Mouse (Mus musculus): ENCODE data around the gene Robo3. TPM values are rescaled to one million over a fixed set of nuclear protein-coding genes. Genes with fewer than 3 reads are reported as not detected.

The Robo3 gene
- 0.07 TPM in 1 of 2 replicates, not detected in the other for polyA plus RNA-seq (2015; fragmentation: Nextera tagmentation; extraction: Ambion mirVana)

DNA sequence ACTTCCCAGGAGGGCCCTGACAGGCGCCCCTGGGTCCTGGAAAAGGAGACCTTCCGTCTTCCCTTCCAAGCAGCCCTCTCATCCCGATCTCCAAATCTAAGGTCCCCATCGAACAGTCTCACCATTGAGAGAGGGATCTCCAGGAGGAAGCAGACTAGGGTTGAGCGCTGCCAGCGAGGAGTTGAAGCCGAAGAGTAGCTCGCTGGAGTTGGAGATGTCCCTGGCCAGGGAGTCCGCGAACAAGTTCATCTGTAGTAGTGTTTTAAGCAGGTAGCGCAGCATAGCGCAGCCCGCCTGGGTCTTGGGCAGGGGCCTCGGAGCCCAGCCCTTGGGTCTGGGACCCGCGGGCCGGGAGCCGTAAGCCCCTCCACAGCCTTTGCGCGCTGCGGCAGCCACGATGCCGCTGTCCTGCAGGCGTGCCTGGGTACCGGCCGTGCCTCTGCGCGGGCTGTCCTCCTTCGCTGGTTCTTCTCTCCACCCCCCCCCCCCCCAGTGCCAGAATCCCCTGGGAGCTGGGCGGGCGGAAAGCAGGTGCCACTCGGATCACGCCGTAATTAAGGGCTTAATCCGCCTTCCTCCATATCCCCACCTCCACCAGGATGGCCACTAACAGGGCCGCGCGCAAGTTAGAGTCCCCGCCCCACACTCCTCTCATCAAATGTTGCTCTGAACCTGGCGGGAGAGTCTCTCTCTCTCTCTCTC lies at the start of gene Robo3:
Gene Robo3, minus strand, starts transcription at position 527 of the 702 bp plus-strand sequence.

DNA sequence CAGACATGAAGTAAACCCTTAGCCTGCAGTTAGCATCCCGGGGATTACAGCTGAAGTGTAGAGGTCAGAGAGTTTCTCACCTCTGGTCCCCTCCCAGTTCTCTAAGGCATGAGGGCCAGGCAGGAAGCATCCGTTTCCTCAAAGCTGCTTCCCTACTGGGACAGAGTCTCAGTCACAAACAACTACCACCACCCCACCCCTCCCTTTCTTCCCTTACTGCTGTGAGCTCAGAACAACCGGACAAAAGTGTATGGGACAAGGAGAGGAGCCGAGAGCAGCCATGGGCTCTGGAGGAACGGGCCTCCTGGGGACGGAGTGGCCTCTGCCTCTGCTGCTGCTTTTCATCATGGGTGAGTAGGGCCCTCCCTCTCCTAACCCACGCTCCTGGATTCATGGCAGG lies 31.2 kb downstream of the Robo3 start, which contains the start of gene Robo4:
Gene Robo4, plus strand, starts transcription at position 96 of the 400 bp plus-strand sequence.

DNA sequence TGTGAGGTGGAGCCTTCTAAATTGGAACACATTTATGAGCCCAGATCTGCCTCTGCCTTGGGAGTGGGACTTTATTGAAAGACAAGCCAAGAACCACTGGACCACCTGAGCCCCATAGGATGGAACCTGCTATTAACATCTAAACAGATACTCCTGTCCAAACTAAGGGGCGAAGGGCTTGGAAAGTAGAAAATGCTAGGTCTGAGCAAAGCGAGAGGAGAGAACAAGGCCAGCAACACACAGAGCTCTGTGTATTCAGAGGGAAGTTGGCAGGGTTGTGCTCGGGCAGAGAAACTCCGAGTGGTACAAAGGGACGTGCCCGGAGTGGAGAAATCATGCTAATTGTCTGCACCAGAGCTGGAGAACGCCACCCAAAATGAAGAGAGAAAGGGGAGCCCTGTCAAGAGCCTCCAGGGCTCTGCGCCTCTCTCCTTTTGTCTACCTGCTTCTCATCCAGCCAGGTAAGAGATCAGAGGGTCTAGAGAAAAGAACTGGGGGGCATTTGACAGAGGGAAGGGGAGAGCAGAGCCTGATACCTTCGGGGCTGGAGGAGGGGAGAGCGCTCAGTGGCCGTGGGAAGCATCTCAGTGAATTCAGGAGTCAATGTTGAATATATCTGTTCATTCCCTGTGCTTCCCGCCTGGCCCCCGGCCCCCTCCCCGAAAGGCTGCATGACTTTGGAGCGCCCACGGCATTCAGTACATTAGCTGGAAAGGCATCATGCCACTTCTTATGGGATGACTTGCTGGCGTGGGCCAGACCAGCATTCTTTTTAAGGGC lies 65.6 kb downstream of the Robo3 start, which contains the start of gene Hepacam:
Gene Hepacam, plus strand, starts transcription at position 51 of the 780 bp plus-strand sequence.

Other genes starting within 250 kb of the Robo3 start
- 12.1 and 12.9 TPM in 2 replicates for gene Tmem218, start 225.0 kb downstream of the Robo3 start, polyA plus RNA-seq (2015; fragmentation: Nextera tagmentation; extraction: Ambion mirVana)
- 4.1 and 12.1 TPM in 2 replicates for gene Slc37a2, start 177.5 kb downstream of the Robo3 start, polyA plus RNA-seq (2015; fragmentation: Nextera tagmentation; extraction: Ambion mirVana)
- gene Ccdc15, start 84.8 kb downstream of the Robo3 start, polyA plus RNA-seq (2015; fragmentation: Nextera tagmentation; extraction: Ambion mirVana), result 2.6 and 3.5 TPM in 2 replicates
- 0.16 and 0.39 TPM in 2 replicates for gene Hepacam, start 65.9 kb downstream of the Robo3 start, polyA plus RNA-seq (2015; fragmentation: Nextera tagmentation; extraction: Ambion mirVana)
- gene Robo4, start 31.3 kb downstream of the Robo3 start, polyA plus RNA-seq (2015; fragmentation: Nextera tagmentation; extraction: Ambion mirVana), result 4.3 and 11.5 TPM in 2 replicates
- gene Msantd2, start 56.1 kb upstream of the Robo3 start, polyA plus RNA-seq (2015; fragmentation: Nextera tagmentation; extraction: Ambion mirVana), result 10.8 and 11.0 TPM in 2 replicates
- gene Esam, start 94.8 kb upstream of the Robo3 start, polyA plus RNA-seq (2015; fragmentation: Nextera tagmentation; extraction: Ambion mirVana), result 23.6 and 44.6 TPM in 2 replicates
- gene Vsig2, start 106.0 kb upstream of the Robo3 start, polyA plus RNA-seq (2015; fragmentation: Nextera tagmentation; extraction: Ambion mirVana), result 0.92 and 3.2 TPM in 2 replicates
- 2.0 and 3.4 TPM in 2 replicates for gene Nrgn, start 119.7 kb upstream of the Robo3 start, polyA plus RNA-seq (2015; fragmentation: Nextera tagmentation; extraction: Ambion mirVana)
- gene Siae, start 122.5 kb upstream of the Robo3 start, polyA plus RNA-seq (2015; fragmentation: Nextera tagmentation; extraction: Ambion mirVana), result 12.8 and 18.8 TPM in 2 replicates
- 11.5 and 18.5 TPM in 2 replicates for gene Spa17, start 180.5 kb upstream of the Robo3 start, polyA plus RNA-seq (2015; fragmentation: Nextera tagmentation; extraction: Ambion mirVana)
- gene Tbrg1, start 224.1 kb upstream of the Robo3 start, polyA plus RNA-seq (2015; fragmentation: Nextera tagmentation; extraction: Ambion mirVana), result 123 and 129 TPM in 2 replicates
- gene Panx3, start 236.0 kb upstream of the Robo3 start, polyA plus RNA-seq (2015; fragmentation: Nextera tagmentation; extraction: Ambion mirVana), result 0.11 TPM in 1 of 2 replicates, not detected in the other